Mouse (Mus musculus) lung, embryonic 16.5 days (tissue): ENCODE measurements around the gene H60b. TPM values are rescaled to one million over a fixed set of nuclear protein-coding genes. Genes with fewer than 3 reads are reported as not detected.
A peak's percentile ranks its signal among the peaks of the same experiment; 100 is the strongest.
"Not testable (repeated sequence)": the region's sequence is repeated elsewhere in the genome, so short reads cannot be mapped to it uniquely, and the experiment has no call there.

ENCODE experiments used
- ATAC-seq: fragments of 200-750 bp; cut with Nextera tagmentation; 2 replicates; pipeline ENCODE4 v1.8.0; 2017; ENCODE audit warnings: low read depth, mild to moderate bottlenecking, moderate library complexity
- H3K27ac ChIP-seq: fragments of 300-500 bp; sonication (generic); 2 replicates; pipeline ENCODE4 v1.5.1; 2014; ENCODE audit warnings: mild to moderate bottlenecking, control low read depth, low read length
- H3K27me3 ChIP-seq: fragments of 300-500 bp; sonication (generic); 2 replicates; pipeline ENCODE4 v1.6.1; 2014; ENCODE audit warnings: low read depth, low read length, mixed read lengths; ENCODE audit not compliant: control insufficient read depth, insufficient read depth
- H3K36me3 ChIP-seq: fragments of 300-500 bp; sonication (generic); 2 replicates; pipeline ENCODE4 v1.6.1; 2014; ENCODE audit warnings: low read length; ENCODE audit not compliant: control insufficient read depth, insufficient read depth
- H3K4me1 ChIP-seq: fragments of 300-500 bp; sonication (generic); replicated peaks from 2 replicates; pipeline ENCODE4 v1.6.1; 2014; ENCODE audit warnings: low read length, mixed read lengths; ENCODE audit not compliant: control insufficient read depth, insufficient read depth
- H3K4me2 ChIP-seq: fragments of 300-500 bp; sonication (generic); 2 replicates; pipeline ENCODE4 v1.6.1; 2014; ENCODE audit warnings: low read depth, low read length, control low read depth
- H3K4me3 ChIP-seq: fragments of 300-500 bp; sonication (generic); 2 replicates; pipeline ENCODE4 v1.5.1; 2014; ENCODE audit warnings: mild to moderate bottlenecking, low read length, control low read depth
- H3K9ac ChIP-seq: fragments of 300-500 bp; sonication (generic); 2 replicates; pipeline ENCODE4 v1.6.1; 2014; ENCODE audit warnings: low read length, control low read depth
- H3K9me3 ChIP-seq: fragments of 300-500 bp; sonication (generic); 2 replicates; pipeline ENCODE4 v1.6.1; 2016; ENCODE audit warnings: low read length; ENCODE audit not compliant: control insufficient read depth
- WGBS: fragments of 180-500 bp; shearing (Covaris S2); extraction: QIAGEN DNeasy Blood & Tissue Kit; methylation state at CpG from one replicate; pipeline ENCODE4 v1.1.7; 2014; 5-methylcytosine and 5-hydroxymethylcytosine counted together
- polyA plus RNA-seq: library from polyadenylated mRNA; unstranded; fragments of >200 nt; fragmentation: Nextera tagmentation; extraction: Ambion mirVana; gene quantifications from 2 replicates; pipeline ENCODE4 v1.2.1, GENCODE M21; 2015

The H60b gene
- polyA plus RNA-seq, result 0.99 and 1.6 TPM in 2 replicates

- not testable (repeated sequence) for H3K36me3 ChIP-seq, H3K4me1 ChIP-seq, H3K9me3 ChIP-seq, H3K27ac ChIP-seq
- Histone ChIP-seq H3K4me3 (peak within 1 kb of the TSS; percentile 49), H3K9ac (0 out of 2 replicates have a peak within 1 kb of the TSS, but pooled peaks have one; percentile 20), H3K4me2 (peak within 1 kb of the TSS; percentile 67), H3K27me3 (peaks cover 37% of the 10 kb centered on the region)
- WGBS, result under 1% methylated on average over 48 of the region's 48 CpGs
- peak; percentile 90 for ATAC-seq
These were observed at the start of gene H60b, which contains the start of gene Raet1e for GRCm38 (mm10) chr10:22158310-22158999. Gene H60b, plus strand, starts transcription at chr10:22158586. Gene Raet1e, plus strand, starts transcription at chr10:22158569.

DNA sequence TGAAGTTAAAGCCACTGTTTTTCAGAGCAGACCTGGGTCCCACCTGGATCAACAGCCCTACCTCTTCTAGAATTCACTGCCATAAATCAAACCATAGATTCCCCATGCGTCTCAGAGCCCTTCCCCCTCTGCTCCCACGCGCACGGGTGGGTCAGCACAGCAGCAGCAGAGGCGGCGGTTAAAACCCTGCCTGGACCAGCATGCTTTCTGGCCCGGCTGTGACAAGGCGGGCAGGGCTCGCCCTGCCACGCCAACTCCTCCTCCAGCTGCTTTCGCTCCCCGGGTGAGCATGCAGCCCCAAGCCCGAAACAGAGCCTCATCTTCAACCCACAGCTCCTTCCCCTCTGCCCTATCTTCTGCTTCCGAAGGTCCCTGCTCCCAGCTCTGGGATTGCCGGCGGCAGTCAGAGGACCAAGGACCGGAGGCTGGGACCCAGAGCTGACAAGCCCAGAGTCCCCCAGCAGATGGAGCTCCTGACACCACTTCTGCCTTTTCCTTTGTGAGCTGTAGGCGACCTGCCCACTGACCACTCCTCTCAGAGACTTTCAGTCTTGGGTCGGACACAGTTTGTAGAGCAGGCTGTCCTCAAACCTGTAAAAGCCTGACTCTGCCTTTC lies 17.6 kb upstream of the H60b start:
- under 1% methylated on average over 19 of the region's 19 CpGs for WGBS
- H3K36me3 ChIP-seq, result no peaks in the 10 kb centered on the region
- H3K9me3 ChIP-seq, result no peaks in the 10 kb centered on the region
- H3K4me3 ChIP-seq, result peak overlapping the region; percentile 48
- H3K27ac ChIP-seq, result no peak overlapping the region
- peak; percentile 83 for ATAC-seq
- no peaks in the 10 kb centered on the region for H3K4me1 ChIP-seq
- peak overlapping the region; percentile 62 for H3K4me2 ChIP-seq
- peak overlapping the region; percentile 49 for H3K9ac ChIP-seq
- H3K27me3 ChIP-seq, result no peaks in the 10 kb centered on the region

DNA sequence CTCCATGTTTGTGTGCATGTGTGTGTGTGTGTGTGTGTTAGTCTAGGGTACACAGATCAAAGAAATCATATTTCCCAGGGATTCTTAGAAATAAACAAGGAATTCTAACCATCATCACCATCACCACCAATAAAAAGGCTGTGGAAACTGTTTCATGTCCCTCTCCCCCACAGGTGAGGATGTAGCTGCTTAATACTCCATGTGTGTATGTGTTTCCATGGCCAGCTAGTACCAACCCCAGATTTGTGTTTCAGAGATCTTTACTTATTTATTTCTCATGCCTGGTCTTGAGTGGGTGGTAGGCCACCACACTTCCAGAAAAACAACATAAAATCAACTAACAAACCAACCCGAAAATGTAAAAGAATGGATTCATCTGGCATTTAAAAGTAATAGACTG lies 16.2 kb upstream of the H60b start:
- not testable (repeated sequence) for H3K4me1 ChIP-seq, H3K36me3 ChIP-seq, H3K9me3 ChIP-seq, H3K27ac ChIP-seq, H3K4me2 ChIP-seq, H3K27me3 ChIP-seq, H3K9ac ChIP-seq, H3K4me3 ChIP-seq, ATAC-seq
- 82% methylated on average over 1 of the region's 1 CpGs for WGBS

DNA sequence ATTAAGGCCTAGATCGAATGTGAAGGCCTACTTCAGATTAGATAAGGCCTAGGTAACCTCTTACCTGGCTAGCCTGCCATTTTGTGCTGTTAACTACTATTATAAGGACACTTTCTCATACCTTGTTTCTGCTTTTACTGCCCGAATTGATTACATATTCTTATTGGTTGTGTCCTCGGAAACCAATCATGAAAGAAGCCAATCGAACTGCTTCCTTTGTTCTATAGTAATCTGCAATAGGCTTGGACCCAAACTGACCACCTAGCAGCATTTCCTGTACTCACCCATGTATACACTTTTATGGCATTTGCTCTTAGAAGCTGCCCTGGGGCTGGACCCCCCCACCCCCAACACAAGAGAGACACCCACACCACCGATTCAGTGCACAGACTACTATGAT lies 15.5 kb upstream of the H60b start:
- Histone ChIP-seq H3K4me3 (no peak overlapping the region), H3K27me3 (no peaks in the 10 kb centered on the region), H3K4me2 (no peak overlapping the region), H3K27ac (no peak overlapping the region), H3K9ac (no peak overlapping the region), H3K9me3 (no peaks in the 10 kb centered on the region), H3K36me3 (0 out of 2 replicates have a peak, but pooled peaks cover 2% of the 10 kb centered on the region), H3K4me1 (no peaks in the 10 kb centered on the region)
- 76% methylated on average over 5 of the region's 5 CpGs for WGBS
- no peak for ATAC-seq

DNA sequence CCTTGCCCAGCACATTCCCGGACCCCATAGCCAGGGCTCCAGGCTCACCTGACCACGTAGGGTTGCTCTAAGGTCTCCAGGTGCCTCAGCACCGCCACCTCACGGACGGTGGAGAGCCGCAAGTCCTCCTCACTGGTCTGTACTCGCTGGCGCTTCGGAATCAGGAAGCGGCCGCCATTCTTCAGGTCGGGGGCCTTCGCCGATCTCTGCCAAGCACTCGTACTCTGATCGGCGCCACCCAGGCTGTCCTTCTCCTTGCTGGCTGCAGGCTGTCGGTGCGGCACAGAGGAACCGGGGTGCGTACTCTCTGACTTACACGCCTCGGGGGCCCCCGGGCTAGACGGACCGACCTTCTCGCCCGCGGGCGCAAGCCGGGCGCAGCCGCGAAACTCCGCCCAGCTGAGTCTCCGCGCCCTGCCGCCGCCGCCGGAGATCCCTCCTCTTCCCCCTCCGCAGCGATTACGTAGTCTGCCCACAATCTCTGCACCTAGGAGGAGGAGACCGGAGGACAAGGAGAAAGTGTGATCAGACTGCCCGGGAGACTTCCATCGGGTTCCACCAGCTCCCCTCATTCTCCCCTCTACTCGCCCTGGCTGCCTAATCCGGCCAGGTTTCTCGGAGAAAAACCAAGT lies 9.8 kb upstream of the H60b start:
- no peaks in the 10 kb centered on the region for H3K9me3 ChIP-seq
- H3K27me3 ChIP-seq, result peaks cover 11% of the 10 kb centered on the region
- H3K4me3 ChIP-seq, result peak overlapping the region; percentile 74
- under 1% methylated on average over 48 of the region's 50 CpGs for WGBS
- peak overlapping the region; percentile 65 for H3K27ac ChIP-seq
- H3K36me3 ChIP-seq, result 0 out of 2 replicates have a peak, but pooled peaks cover 2% of the 10 kb centered on the region
- peaks cover 12% of the 10 kb centered on the region for H3K4me1 ChIP-seq
- H3K9ac ChIP-seq, result peak overlapping the region; percentile 79
- peak; percentile 92 for ATAC-seq
- H3K4me2 ChIP-seq, result peak overlapping the region; percentile 98

GRCm38 (mm10) chr10:22149073-22149690 lies 9.2 kb upstream of the H60b start, which contains the start of gene E030030I06Rik:
Gene E030030I06Rik, minus strand, starts transcription at chr10:22149270.
- H3K4me1 ChIP-seq, result peaks cover 12% of the 10 kb centered on the region
- H3K4me3 ChIP-seq, result peak within 1 kb of the TSS; percentile 74
- peak within 1 kb of the TSS; percentile 98 for H3K4me2 ChIP-seq
- H3K27me3 ChIP-seq, result peaks cover 13% of the 10 kb centered on the region
- 0 out of 2 replicates have a peak, but pooled peaks cover 2% of the 10 kb centered on the region for H3K36me3 ChIP-seq
- ATAC-seq, result peak; percentile 30
- peak within 1 kb of the TSS; percentile 79 for H3K9ac ChIP-seq
- peak within 1 kb of the TSS; percentile 65 for H3K27ac ChIP-seq
- no peaks in the 10 kb centered on the region for H3K9me3 ChIP-seq
- WGBS, result under 1% methylated on average over 35 of the region's 37 CpGs

- Histone ChIP-seq H3K27ac (no peak overlapping the region), H3K9me3 (no peaks in the 10 kb centered on the region), H3K4me3 (peak overlapping the region; percentile 74), H3K36me3 (0 out of 2 replicates have a peak, but pooled peaks cover 2% of the 10 kb centered on the region), H3K9ac (peak overlapping the region; percentile 79; the same call in 1 of the 2 replicates), H3K4me2 (peak overlapping the region; percentile 98), H3K4me1 (peaks cover 12% of the 10 kb centered on the region), H3K27me3 (peaks cover 15% of the 10 kb centered on the region)
- under 1% methylated on average over 46 of the region's 50 CpGs for WGBS
- ATAC-seq, result no peak
These were observed 8.5 kb upstream of the H60b start for GRCm38 (mm10) chr10:22149691-22150465.

- H3K27me3 ChIP-seq, result peaks cover 20% of the 10 kb centered on the region
- peaks cover 12% of the 10 kb centered on the region for H3K4me1 ChIP-seq
- H3K9ac ChIP-seq, result no peak overlapping the region
- no peak overlapping the region for H3K27ac ChIP-seq
- H3K4me2 ChIP-seq, result peak overlapping the region; percentile 98
- ATAC-seq, result no peak
- H3K4me3 ChIP-seq, result peak overlapping the region; percentile 74
- 0 out of 2 replicates have a peak, but pooled peaks cover 2% of the 10 kb centered on the region for H3K36me3 ChIP-seq
- under 1% methylated on average over 27 of the region's 27 CpGs for WGBS
- H3K9me3 ChIP-seq, result no peaks in the 10 kb centered on the region
These were observed 7.8 kb upstream of the H60b start for GRCm38 (mm10) chr10:22150593-22150992.
